Mouse (Mus musculus): ENCODE measurements at regions not wholly inside any gene's neighbourhood (a gene's known extent, or its start where the extent isn't known, plus 50 kb on each side); places are given as distances from the start of the nearest gene placed in this dataset.

- TF ChIP-seq MAX (IDR thresholded peaks at IDR 0.05; ENCODE audit: low read depth), result no peak
- no peak for TF ChIP-seq POLR2A (IDR thresholded peaks at IDR 0.05; ENCODE audit: insufficient read length, low read depth)
- TF ChIP-seq USF1 (IDR thresholded peaks at IDR 0.05; ENCODE audit: low read depth), result no peak
- TF ChIP-seq E2F4 (IDR thresholded peaks at IDR 0.05; ENCODE audit: insufficient read depth), result no peak
- no peak for TF ChIP-seq TCF12 (IDR thresholded peaks at IDR 0.05; ENCODE audit: insufficient read depth, poor library complexity, severe bottlenecking)
- TF ChIP-seq SRF (IDR thresholded peaks at IDR 0.05; ENCODE audit: control insufficient read depth, insufficient read length, low read depth), result no peak
Measured at GRCm38 (mm10) chr4:54757715-54758500, 186.9 kb upstream of the Zfp462 start.

Measured in myocyte (in vitro differentiated cells).